Mouse (Mus musculus): ENCODE measurements around the gene Mrpl9.
A peak's percentile ranks its signal among the peaks of the same experiment; 100 is the strongest.

The Mrpl9 gene

GRCm38 (mm10) chr3:94468931-94469330 is 25.8 kb downstream of the Mrpl9 start:
- DNase-seq: no peak

- DNase-seq: peak in 1 of 2 experiments; percentile 51
Observed at GRCm38 (mm10) chr3:94472447-94473114, 29.5 kb downstream of the Mrpl9 start.

DNA sequence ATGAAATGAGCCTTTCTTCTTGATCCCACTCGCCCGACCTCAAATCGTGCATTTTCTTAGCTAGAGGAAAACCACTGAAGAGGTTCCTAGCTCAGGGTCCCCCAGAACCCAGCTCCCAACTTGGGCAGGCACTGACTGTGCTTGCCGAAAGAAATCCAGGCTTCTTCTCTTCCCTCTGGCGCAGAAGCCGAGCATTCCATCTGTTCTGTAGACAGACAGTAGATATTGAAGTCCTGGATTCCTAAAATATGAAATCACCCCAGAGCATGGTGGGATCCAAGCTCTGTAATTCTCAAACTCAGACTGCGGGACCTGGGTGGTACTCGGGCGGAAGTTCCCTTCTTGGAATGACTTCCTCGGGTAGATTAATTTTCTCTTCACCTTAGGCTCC is 30.0 kb downstream of the Mrpl9 start:
- DNase-seq: no peak

DNA sequence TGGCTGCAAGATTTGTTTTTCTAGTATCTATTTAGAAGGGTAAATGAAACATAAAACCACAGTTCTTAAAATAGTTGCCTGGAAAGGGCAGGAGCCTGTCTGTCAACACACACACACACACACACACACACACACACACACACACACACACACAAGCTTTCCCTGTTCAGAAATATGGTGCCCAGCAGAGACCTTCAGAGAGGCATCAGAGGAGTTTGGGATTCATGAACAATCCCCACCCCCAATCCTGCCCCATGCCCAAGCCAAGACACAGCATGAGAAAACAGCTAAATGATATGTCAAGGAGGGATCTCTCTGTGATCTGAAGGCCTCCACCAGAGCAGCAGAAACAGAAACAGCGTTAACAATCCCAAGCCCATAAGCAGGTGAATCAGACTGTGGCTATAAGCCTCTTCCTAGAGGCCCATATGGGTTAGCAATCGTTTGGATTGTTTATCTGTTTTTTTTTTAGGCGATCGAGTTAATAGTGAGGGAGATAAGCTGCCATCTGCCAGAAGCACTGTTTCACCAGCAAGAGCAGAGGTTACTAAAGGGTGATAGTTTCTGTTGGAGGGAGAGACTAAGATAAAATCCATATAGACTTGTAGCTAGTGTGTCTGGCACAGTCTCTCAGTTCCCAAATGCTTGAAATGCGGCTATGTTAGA is 30.6 kb downstream of the Mrpl9 start:
- no peak for DNase-seq

DNA sequence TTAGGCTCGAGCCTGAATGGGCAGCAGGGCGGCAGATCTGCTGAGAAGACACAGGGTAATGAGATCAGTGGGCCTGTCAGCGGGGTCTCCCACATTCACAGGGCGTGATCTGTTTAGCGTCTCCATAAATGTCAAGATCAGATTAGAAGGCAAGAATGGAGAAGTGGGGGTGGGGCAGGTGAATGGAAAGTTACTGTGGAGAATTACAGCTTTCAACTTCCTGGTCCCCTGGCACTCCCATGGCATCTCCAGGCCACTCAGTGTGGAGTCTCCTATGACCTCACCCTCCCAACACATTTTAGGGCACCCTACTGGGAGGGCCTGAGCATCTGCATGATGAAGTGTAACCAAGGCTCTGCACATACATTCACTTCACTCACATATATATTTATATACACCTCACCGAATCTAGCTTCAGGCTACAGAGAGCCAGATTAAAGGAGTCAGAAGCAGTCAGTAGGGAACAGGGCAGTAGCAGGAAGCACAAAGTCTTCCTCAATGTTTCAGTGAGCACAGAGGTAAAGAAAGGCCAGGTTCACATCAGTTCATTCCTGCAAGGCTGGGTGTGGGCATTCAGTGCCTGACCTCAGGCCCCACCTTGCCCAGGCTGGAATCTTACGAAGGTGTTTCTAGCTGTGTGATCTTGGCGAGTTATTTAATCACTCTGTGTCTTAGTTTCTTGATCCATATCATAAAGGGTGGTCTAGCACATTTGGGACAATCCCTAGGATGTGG is 33.4 kb downstream of the Mrpl9 start:
- no peak for DNase-seq

DNA sequence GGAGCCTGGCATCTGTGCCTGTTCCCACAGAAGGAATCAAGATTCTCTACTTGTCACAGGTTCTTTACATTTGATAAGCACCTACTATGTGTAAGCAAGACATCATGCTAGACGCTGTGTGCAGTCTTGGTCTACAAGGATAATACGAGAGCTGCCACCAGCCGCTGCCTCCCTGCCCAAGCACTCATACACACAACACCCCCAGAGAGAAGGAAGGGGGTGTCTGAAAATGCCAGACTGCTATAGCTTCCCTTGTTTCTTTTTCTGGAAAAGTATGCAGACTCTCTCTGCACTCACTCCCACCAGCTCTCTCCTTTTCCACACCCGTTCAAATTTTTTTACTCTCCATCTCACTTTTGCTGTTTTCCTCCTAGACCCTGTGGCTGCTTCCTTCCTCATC is 34.3 kb downstream of the Mrpl9 start:
- peak in 1 of 2 experiments; percentile 60 for DNase-seq

GRCm38 (mm10) chr3:94477981-94478422 is 34.9 kb downstream of the Mrpl9 start, which contains the start of gene Celf3:
TSS of gene Celf3 (plus strand) at chr3:94478295.
- DNase-seq: peak; percentile 81 to 88

GRCm38 (mm10) chr3:94478591-94479169 is 35.6 kb downstream of the Mrpl9 start:
- peak; percentile 46 to 54 for DNase-seq

GRCm38 (mm10) chr3:94479564-94479963 is 36.4 kb downstream of the Mrpl9 start:
- no peak for DNase-seq

DNA sequence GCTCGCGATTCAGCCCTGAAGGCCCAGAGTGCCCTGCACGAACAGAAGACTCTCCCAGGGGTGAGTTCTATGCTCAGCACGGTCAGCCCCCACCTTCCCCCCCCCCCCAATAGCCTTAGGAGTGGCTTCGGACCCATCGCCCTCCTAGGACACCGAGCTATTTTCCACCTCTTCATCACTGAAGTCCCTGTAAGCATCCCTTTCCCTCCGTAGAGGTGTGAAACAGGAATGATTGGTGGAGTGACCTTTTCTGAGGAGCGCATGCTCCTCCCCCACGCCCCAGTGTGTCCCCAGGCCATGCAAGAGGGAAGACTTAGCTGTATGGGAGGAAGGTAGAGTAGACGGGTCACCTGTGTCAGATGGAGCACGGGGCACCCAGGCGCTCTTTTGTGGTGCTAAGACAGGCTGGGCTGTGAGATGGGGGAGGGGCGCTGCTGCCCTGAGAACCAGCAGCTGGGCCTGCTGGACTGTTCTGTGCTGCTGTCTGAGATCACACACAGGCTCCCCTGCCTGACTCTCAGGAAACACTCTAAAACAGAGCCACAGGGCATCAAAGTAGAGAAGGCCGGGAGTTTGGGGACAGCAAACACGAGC is 37.3 kb downstream of the Mrpl9 start, which contains the start of gene Riiad1:
TSS of gene Riiad1 (minus strand) at position 51 of the 594 bp plus-strand sequence.
- no peak for DNase-seq

DNA sequence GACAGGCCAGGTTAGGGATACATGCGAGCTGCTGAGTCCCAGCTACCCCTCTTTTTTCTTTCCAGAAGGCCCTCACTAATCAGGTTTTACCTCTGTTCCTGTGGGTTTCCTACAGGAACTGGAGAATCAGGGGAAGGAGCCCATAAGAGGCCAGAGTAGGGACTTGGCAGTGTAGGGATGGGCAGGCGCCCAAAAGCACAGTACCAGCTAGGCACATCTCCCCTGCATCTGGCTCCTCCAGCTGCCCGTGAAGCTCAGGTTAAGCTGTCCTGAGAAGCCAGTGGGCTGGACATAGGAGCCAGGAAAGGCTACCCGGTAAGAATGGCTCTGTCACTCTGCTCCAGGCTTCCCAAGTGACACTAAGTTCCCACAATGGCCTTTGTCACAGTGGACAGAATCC is 38.3 kb downstream of the Mrpl9 start:
- no peak for DNase-seq

DNA sequence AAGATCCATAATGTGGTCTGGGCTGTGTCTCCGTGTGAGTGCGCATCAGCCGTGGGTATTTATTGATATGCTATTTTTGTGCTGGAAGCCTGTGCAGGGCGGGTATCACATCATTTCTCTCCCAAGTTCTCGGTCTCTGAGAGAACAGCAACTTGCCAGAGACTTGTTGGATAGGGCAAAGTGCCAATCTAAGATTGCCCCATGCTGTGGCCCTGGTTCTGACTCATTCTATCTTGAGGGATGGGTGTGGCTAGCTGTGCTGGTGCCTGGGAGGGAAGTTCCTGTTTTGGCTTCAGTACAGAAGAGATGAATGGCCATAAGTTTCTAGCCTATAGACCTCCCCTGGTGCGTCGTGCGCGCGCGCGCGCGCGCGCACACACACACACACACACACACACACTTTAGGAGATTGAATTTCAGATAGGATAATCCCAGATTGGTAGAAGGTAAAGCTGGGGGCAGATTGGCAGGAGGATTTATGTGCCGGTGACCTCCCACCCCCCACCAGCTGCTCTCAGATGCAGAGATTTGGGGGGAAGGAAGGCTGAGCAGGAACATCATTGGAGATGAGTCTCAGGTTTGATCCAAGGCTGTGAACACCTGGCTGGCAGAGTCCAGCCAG is 39.8 kb downstream of the Mrpl9 start:
- DNase-seq: peak in 1 of 2 experiments; percentile 64

- DNase-seq: peak; percentile 71 to 87
Observed at GRCm38 (mm10) chr3:94483790-94484439, 40.8 kb downstream of the Mrpl9 start.

- peak in 1 of 2 experiments; percentile 38 for DNase-seq
Observed at GRCm38 (mm10) chr3:94485922-94486321, 42.8 kb downstream of the Mrpl9 start.

DNA sequence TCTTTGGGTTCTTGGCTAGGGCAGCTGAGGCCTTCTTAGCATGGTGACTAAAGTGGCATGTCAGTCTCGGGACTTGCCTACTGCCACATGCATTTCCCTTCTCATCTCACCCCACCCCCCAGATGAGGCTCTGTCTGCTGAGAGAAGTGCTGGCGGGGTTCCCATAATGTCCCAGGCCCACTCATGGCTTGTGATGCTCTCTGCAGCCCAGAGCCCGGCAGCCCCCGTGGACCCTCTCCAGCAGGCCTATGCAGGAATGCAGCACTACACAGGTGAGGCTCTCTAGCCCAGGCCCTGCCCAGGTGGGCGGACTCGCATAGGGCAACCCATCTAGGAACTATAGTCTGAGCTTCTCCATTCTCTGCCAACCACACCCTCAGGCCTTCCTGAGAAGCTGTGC is 44.5 kb downstream of the Mrpl9 start:
- no peak for DNase-seq

DNA sequence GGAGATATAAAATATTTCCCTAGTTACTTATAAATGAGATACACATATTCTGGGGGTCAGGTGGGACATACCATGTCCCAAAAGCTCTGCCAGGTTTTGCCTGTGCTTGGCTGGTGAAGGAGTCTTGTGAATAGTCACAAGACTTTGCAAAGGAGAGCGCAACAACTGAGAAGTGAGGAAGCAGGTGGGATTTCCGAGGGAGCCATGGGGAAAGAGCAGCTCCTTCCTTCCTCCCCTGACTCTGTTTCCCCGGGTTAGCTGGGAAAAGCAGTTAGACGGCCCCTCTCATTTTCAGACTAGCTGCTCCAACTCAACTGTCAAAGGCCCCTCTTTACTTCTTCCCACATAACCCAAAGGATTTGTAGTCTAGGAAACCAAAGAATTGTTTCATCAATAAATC is 54.0 kb downstream of the Mrpl9 start:
- DNase-seq: no peak

All from cerebellum, postnatal 25 days (tissue).